Mouse (Mus musculus) hematopoietic stem cell, adult 5-6 weeks (primary cell): ENCODE measurements around the gene Ppp1r8. TPM values are rescaled to one million over a fixed set of nuclear protein-coding genes. Genes with fewer than 3 reads are reported as not detected.

Experiments used
- ATAC-seq, 2 experiments: fragments of 125-278 bp in 1 of 2; replicated peaks in 1 of 2; 2 replicates each; pipeline ENCODE4 v1.8.0; 2016 to 2017; ENCODE audit warnings: inconsistent platforms in 2 of 2, mild to moderate bottlenecking in 2 of 2, moderate number of reproducible peaks in 2 of 2, low read depth in 1 of 2, moderate TSS enrichment in 1 of 2; ENCODE audit not compliant: low FRiP score in 2 of 2, poor library complexity in 2 of 2, severe bottlenecking in 2 of 2, insufficient read depth in 1 of 2, low TSS enrichment in 1 of 2
- total RNA-seq: library from RNA; stranded (forward); fragments of 172-1452, 232-1000 nt; gene quantifications from 2 replicates; pipeline ENCODE4 v1.2.3, GENCODE M21; 2017

Gene Ppp1r8
- 48.8 and 76.4 TPM in 2 replicates for total RNA-seq

DNA sequence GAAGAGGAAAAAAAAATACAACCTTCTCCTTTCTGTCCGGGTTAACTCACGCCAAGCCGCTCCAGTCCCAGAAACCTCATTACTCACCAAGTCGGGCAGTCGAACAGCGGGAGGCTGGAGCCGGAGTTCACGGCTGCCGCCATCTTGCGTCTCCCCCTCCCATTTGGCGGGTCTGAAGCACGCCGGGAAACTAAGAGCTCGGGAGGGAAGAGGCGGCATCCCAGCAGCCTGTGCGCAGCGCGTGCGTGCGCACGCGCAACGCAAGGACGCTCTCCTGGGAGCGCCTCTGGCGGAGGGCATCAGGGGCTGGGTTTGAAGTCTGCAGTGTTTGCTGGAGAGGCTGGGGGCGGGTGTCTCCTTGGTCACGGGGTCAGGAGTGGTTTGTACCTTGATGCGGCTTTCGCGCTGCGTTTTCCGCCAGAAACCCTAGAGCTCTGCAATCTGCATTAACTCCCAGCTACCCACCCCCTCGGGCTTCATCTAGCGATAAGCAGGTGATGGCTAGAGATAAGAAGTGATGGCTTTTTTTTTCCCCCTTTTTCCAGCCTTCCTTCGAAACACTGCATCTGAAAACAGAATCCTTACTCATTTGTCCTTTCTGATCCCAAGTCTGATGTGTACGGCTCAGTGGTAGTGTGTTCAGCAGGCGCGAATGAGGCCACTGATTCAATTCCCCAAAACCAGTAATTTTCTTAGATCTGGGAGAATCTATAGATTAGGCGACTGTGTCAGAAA, at the start of gene Ppp1r8:
Ppp1r8 (minus strand) TSS at position 200 of the 735 bp plus-strand sequence.
- peak; percentile 96 to 99 for ATAC-seq

DNA sequence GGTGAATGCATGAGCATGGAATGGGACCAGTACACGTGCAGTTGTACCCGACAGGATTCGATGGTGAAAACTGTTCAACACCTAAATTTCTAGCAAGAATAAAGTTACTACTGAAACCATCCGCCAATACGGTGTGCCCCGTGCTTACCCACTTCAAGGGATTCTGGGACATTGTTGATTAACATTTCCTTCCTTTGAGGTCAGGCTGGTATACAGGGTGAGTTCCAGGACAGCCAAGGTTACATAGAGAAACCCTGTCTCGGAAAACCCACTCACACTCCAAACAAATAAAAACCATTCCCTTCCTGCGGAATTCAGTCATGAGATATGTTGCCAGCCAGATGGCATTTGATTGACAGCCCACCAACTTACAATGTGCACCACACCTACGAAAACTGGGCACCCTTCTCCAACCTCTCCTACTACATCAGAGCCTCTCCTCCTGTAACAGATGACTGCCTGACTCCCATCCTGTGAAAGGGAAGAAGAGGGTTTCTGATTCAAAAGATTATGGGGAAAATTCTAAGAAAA, 41.9 kb upstream of the Ppp1r8 start:
- no peak for ATAC-seq

DNA sequence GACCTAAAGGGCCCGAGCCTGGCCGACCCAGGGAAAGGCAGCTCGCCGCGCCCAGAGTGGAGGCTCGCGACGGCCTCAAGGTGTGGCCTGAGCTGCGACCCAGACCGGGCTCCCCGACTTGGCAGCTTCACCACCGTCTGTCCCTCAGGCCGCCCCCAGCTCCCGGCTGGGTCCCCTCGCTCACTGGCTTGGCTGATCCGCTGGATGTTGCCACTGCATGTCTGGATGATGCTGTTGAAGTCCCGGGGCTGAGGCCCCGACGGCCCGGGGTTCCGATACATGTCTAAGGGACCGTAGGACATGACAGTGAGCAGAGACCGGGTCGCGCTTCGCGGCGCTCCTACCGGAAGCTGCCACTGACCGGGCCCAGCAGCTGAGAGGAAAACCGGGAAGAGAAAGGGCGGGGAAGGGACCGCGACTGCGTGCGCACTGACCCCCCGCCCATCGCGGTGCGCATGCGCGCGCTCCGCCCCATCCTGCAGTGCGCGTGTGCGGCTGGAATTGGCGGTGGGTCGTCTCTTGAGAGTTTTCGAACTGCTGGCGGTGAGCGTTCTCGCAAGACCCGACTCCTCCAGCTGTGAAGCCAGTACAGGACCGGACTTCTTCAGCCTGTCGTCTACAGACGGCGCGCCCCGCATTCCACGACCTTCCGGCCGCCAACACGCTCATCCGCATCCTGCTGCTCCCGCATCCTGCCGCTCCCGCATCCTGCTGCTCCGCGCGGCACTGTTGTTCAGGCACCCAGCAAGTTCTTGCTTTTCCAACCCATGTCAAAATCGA, 41.3 kb upstream of the Ppp1r8 start, which contains the start of gene Stx12:
Stx12 (minus strand) TSS at position 446 of the 780 bp plus-strand sequence.
- ATAC-seq, result peak; percentile 53 to 69

DNA sequence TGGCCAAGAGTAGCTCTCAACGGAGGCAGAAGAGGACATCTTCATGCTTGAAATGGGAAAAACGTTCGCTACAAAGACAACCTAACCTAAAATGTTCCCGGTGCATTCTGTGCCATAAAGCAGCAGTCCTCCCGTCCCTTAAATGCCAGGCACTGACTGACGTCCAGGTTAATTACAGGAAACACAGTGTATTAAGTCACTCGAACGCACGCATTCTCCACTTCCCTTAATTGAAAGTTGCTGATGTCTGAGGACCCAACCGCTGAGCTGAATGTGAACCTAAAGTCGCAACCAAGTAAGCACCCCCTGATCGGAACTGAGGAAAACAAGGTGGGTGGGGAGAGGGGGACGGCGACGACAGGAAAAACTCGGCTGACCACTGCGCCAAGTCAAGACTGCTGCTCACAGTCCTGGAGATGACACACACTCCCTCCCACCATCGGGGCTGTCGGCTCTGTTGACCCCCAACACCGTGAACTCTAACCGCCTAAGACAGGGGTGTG, 40.6 kb upstream of the Ppp1r8 start:
- peak; percentile 46 to 74 for ATAC-seq

DNA sequence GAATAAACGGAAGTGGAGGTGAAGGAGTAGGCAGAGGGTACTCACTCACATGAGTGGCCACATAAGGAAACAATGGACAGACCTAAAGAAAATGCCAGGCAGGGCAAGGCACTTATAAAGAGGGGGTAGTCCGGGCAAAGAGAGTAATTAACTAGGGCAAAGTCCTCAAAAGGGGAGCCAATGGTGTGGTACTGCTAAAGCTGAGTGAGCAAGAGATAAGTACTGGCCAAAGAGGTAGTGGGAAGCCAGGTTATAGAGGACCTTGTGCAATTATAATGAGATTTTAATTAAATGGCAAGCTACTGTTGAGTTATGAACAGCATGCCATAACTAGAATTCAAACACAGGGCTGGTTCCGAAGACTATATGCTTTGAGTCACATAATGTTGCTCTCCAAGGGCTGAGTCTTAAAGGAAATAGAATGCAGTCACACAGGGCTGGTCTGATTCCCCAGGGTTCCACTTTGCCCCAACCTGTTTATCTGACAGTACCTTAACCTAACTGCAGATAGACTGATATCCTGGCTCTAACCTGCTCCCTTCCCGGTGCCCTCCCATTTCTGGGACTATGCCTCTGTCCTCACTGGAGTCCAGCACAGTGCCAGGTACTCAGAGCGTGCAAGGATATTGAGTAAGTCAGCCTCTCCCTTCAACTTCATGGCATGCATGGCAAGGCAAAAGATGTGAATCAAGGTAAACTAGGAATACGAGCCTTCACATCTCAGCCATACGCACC, 31.6 kb upstream of the Ppp1r8 start:
- no peak for ATAC-seq

DNA sequence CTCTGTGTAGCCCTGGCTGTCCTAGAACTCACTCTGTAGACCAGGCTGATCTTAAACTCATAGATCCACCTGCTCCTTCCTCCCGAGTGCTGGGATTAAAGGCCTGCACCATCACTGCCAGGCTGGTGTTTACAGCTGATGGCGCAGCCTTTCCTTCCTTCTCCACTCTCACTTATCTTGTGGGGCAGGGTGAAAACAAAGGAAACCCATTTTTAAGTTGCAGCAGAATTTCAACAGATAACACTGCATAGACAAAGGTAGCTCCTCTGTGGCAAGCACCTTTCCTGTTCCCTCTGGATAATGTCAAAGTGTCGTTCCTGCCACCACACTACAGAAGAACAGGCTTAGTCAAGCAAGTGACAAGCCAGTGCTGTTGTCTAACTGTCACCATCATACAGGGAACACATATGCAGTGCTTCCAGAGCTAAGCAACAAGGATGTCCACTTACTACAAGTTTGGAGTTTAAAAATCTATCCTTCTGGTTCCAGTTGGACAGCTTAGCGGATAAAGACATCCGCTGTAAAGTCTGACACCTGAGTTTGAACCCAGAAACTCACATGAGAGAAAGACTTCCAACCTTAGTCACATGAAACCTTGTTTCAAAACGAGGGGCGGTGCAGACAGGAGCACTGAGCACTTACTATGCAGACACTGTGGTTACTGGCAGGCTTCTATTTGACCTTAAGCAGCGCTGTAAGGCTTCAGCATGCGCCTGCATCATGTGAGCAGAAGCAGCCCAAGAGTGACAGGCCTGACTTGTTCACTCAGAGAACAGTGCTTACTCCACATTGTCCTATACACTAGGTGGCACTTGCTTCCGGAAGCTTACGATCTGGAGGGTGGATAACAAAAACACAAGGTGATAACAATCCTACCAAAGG, 30.8 kb upstream of the Ppp1r8 start:
- ATAC-seq, result no peak

DNA sequence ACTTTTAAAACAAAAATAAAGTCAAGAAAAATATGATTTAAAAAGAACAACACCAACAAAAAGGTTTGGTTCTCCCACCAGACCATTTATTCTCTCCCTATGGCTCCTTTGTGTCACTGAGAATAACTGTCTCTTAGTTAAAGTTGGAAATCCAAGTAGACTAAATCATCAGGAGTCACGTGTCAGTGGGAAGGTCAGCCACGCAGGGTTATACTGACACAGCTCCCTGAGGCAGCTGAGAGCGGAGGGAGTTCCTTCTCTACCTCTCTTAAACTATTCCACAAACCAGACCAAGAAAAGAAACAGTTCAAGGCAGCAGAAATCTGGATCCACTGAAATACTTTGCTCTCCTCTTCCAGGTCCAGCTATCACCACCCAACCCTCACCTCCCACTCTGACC, 28.1 kb upstream of the Ppp1r8 start:
- no peak for ATAC-seq

DNA sequence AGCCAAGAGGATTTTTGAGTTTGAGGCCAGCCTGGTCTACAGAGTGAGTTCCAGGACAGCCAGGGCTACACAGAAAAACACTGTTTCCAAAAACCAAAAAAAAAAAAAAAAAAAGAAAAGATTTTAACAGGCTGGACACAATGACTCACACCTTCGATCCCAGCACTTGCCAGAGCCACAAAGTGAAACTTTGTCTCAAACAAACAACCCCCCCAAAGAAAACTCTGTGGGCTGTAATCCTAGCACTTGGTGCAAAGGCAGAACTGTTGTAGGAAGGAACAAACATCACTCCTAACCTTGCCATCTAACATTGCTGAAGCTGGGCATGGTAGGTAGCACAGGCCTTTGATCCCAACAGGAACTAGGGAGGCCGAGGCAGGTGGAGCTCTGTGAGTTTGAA, 21.9 kb upstream of the Ppp1r8 start:
- ATAC-seq, result no peak

DNA sequence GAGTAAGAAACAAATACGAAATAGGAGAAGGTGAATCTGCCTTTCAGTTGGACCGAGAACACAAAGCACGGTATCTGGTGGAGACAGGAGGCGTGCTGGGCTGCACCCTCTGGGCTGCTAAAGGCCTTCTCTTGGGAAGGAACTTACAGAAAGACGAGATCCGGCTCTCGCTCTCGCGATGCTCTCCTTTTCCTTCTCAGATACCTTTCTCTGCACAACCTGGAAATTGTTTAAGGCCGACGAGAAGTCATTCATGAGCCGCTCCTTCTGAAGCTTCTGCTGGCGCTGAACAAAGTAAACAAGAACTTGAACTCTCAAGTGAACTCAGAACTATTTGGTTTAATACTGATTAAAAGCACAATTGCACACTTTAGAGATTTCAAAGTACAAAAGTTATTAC, 20.0 kb upstream of the Ppp1r8 start:
- ATAC-seq, result no peak

DNA sequence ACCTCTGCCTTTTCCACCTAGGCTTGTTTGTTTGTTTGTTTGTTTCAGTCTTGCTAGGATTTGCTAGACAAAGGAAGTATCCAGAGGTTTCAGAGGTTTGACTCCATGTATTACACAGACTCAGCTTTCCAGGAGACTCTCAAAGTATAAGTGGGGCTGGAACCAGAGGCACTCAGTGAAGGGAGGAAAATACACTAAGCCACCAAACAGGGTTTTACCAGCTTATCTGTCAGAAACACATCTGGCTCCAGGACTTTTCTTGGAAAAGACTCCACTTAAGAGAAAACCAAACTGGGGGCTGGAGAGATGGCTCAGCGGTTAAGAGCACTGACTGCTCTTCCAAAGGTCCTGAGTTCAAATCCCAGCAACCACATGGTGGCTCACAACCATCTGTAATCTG, 17.9 kb upstream of the Ppp1r8 start:
- no peak for ATAC-seq

DNA sequence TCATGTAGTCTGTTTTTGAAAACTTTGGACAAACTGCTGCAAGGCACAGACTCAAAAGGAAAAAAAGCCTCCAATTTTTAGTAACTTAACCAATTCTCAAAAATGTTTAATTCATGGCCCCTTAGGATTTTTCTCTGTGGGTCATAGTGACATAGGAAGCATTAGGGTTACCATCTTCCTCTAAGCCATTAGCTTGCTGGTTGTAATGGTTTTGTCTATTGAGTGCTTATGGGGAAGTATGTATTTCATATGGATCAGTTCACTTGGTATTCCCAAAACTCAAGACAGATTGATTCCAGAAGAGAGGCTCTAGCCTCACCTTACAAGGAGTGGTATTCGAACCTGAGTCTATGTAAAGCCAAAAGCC, 719 bp upstream of the Ppp1r8 start:
- no peak for ATAC-seq

DNA sequence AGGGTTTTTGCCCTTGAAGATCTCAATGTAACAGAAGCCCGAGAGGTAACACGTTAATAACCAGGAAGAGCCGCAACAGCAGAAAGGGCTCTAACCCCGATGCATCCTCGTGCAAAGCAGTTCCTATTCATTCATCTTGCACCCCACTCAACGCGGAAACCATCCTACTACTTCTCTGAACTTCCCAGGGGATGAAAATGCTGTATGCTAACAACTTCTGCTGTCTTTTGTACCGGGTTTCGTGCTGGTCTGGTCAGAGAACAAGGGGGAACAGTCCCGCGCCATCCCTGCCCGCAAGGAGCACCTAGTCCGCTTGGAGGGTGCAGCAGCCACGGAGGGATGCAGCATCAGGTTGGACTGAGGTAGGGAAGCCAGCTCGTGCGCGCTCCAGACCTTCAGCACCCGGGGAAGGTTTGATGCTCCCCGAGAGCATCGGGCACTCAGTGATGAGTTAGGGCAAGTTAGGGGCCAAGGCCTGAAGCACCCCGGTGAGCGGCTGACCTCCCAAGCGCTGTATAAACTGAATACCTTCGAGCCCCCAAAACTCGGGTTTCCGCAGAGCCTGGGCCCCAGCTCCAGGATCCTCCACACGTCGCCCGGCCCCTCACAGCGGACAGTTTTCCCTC, 575 bp downstream of the Ppp1r8 start:
- ATAC-seq, result peak; percentile 22 to 36; a peak in 1 of 4 replicates

DNA sequence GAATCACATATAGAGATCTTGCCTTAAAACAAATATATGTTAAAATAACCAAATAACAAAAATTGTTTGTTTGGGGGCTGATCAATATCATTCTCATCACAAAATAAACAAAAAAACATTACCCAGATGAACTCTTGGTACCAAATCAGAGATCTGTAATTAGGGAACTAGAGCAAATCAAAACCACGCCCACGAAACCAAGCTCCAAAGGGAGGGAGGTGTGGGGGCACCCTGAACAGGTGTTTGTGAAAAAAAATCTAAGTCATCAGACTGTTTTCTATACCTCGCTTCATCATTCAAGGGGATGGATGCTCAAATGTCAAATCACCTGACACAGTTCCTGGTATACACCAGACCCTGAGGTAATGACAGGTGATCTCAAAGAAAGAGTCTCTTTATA, 1.5 kb downstream of the Ppp1r8 start:
- no peak for ATAC-seq

DNA sequence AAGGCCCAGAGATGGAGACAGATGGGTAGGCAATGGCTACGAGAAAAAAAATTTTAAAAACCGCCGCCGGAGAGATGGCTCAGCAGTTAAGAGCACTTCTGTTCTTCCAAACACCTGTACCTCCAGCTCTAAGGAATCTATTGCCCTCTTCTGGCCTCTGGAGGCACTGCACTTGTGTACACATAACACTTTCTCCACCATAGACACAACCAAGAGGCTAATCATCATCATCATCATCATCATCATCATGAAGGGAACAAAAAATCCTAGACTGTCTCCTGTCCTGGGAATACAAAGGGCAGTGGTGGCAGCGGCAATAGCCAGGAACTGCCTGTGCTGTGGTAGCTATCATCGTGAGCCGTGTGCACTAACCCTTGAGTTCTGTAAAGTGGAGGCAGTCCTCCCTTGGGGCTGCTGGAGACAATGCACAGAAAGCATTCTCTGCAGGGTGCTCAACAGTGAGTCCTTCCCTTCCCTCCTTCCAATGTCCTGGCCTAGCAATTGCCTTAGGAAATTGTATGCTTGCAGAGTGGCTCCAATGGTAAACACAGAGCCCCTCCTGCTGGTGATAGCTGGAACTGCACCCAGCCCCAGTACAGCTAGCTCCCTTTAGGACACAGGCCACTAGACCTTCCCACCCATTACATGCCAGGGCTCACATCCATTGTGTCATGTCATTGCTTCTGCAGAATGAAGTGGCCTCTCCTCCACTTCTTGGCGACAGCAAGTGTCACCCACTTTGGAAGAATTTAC, 19.2 kb downstream of the Ppp1r8 start:
- peak; percentile 82 to 84 for ATAC-seq

DNA sequence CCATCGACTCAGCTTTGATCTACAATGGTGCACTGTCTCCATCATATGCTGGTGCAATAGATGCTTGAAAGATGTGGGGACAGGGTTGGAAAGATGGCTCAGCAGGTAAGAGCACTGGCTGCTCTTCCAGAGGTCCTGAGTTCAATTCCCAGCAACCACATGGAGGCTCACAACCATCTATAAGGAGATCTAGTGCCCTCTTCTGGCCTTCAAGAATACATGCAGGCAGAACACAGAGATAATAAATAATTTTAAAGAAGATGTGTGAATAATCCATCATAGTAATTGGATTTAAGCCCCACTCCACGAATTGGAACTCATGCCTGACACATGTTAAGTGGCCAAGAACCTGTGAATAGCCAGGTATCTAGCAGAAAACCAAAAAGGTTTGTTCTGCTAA, 24.5 kb downstream of the Ppp1r8 start:
- no peak for ATAC-seq

DNA sequence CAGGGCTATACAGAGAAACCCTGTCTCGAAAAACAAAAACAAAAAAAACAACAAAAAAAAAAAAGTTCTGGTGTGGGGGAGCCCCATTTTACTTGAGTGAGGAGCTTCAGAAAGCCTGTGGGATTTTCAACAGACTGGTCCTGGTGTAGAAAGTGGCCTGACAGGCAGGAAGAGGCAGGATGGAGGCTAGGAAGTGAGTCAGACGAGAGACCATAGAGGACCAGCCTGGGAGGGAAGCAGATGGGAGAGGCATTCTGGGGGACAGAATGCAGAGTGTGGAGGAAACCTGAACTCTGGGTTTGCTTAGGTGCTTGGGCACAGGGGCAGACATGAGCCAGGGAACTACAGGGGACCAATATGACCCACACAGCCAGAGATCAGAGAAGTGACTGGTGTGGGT, 26.1 kb downstream of the Ppp1r8 start:
- no peak for ATAC-seq
